Mouse (Mus musculus) small intestine, adult 2 months (tissue): ENCODE data around the gene Helb. TPM values are rescaled to one million over a fixed set of nuclear protein-coding genes. Genes with fewer than 3 reads are reported as not detected.

Source experiments
- H3K27ac ChIP-seq: fragments of 200-500 bp; 2 replicates; pipeline ENCODE4 v1.5.1; 2012; ENCODE audit warnings: low read depth, low read length, control low read depth, inconsistent platforms; ENCODE audit not compliant: insufficient read depth
- H3K27me3 ChIP-seq: fragments of 200-500 bp; 2 replicates; pipeline ENCODE4 v1.6.1; 2012; ENCODE audit warnings: mild to moderate bottlenecking, moderate library complexity, low read length, inconsistent platforms; ENCODE audit not compliant: control insufficient read depth, insufficient read depth
- H3K36me3 ChIP-seq: fragments of 200-500 bp; 2 replicates; pipeline ENCODE4 v1.6.1; 2012; ENCODE audit warnings: mild to moderate bottlenecking, low read length, control low read depth, inconsistent platforms; ENCODE audit not compliant: control insufficient read depth, insufficient read depth
- H3K4me1 ChIP-seq: fragments of 200-500 bp; 2 replicates; pipeline ENCODE4 v1.6.1; 2012; ENCODE audit warnings: low read length, inconsistent platforms, mixed read lengths; ENCODE audit not compliant: control insufficient read depth, insufficient read depth, insufficient read length
- H3K4me3 ChIP-seq: fragments of 200-500 bp; 2 replicates; pipeline ENCODE4 v1.5.1; 2012; ENCODE audit warnings: low read depth, mild to moderate bottlenecking, control low read depth, inconsistent platforms, low read length, moderate library complexity
- CTCF ChIP-seq: fragments of 200-500 bp; IDR thresholded peaks from 2 replicates; pipeline ENCODE4 v1.5.1; 2012; ENCODE audit warnings: low read depth, mild to moderate bottlenecking, control low read depth, inconsistent platforms, low read length, moderate library complexity, mixed read lengths; ENCODE audit not compliant: insufficient replicate concordance, insufficient read length; ENCODE audit errors: extremely low read depth
- POLR2A ChIP-seq: fragments of 200-500 bp; IDR thresholded peaks from 2 replicates; pipeline ENCODE4 v1.6.1; 2012; ENCODE audit warnings: low read depth, mild to moderate bottlenecking, control low read depth, inconsistent platforms, low read length, moderate library complexity
- WGBS: fragments of 180-500 bp; shearing (Covaris S2); methylation state at CpG from one replicate; pipeline ENCODE4 v1.1.7; 2018; 5-methylcytosine and 5-hydroxymethylcytosine counted together
- polyA plus RNA-seq: library from polyadenylated mRNA; depleted of rRNA; stranded (reverse); fragments of >200 nt; gene quantifications from 2 replicates; pipeline ENCODE4 v1.2.3, GENCODE M21; 2012

Gene Helb
- polyA plus RNA-seq, 1 experiment = 4.4 TPM

DNA sequence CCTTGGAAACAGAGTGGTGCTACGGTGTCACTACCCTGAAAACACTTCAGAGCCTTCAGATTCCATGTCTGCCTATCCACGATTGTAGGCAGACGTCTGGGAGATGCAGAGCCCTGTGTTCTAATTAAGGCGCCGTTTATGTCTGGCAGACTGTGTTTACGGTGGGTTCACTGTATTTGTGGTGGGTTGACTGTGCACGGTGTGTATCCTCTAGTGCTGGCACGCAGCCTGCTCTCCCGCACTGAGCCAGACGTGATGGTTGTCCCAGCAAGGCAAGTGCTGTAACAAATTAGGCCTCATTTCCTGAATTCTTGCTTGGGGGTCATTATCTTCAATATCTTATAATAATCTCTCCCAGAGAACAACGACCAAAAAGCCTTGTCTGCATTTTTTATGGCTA, 20.9 kb upstream of the Helb start:
- H3K27me3 ChIP-seq = no peaks in the 10 kb centered on the region
- 61% methylated on average over 11 of the region's 11 CpGs for WGBS
- H3K4me1 ChIP-seq = no peaks in the 10 kb centered on the region; the same call in 1 of the 2 replicates
- TF ChIP-seq POLR2A (no peak), CTCF (no peak)
- H3K4me3 ChIP-seq = no peak overlapping the region
- no peaks in the 10 kb centered on the region for H3K36me3 ChIP-seq
- H3K27ac ChIP-seq = no peak overlapping the region

DNA sequence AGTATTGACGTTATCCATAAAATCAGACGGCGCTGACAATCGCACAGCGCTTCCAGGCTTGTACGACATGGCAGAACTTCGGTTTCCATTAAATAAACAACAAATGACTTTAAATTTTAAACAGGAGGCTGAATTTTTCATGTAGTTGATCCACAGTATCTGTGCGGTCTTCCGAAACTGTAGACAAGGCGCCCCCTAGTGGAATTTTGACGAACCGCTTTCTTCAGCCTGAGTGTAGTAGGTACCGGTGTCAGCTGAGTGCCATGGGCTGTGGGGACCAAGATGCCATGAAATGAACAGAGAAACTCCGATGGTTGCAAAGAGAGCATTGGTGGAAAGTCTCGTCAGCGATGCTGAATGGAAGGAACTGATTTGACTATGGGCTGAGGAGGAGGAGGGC, 17.8 kb upstream of the Helb start:
- H3K36me3 ChIP-seq = no peaks in the 10 kb centered on the region
- H3K4me3 ChIP-seq = no peak overlapping the region
- no peaks in the 10 kb centered on the region for H3K4me1 ChIP-seq
- TF ChIP-seq CTCF = peak; percentile 56; the same call in 1 of the 2 replicates
- no peak for TF ChIP-seq POLR2A
- 70% methylated on average over 16 of the region's 16 CpGs for WGBS
- H3K27me3 ChIP-seq = no peaks in the 10 kb centered on the region
- H3K27ac ChIP-seq = no peak overlapping the region

DNA sequence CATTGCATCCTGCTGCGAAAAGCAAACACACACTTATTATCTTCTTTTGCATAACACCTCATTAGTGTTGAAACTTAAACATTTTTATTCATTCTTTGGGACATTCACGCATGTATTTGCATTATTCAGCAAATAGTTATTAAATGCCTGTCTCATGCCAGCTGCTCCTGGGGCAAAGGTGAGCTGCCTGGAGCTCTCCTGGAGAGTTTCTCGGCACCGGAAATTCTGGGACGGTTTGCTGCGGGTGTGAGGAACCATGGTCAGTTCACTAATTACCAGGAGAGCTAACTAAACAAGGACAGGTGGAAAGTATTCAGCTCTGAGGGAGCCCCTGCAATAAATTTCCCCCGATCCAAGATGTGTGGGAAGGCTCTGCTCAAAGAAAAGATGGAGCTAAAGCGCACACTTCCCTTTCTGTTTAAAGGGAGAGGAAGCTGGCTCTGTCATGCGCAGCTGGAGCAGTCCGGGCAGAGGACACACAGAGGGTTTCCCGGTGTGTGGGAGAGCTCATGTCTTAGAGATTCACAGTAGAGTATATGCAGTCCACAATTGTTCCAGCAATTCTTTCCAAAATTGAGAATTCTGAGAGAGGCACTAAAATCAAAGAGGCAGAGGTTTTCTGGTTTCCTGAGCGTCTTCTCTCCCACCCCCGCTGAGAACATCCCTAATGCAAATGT, 16.0 kb upstream of the Helb start:
- no peaks in the 10 kb centered on the region for H3K4me1 ChIP-seq
- no peaks in the 10 kb centered on the region for H3K27me3 ChIP-seq
- WGBS = 25% methylated on average over 13 of the region's 13 CpGs
- no peaks in the 10 kb centered on the region for H3K36me3 ChIP-seq
- H3K4me3 ChIP-seq = no peak overlapping the region
- TF ChIP-seq CTCF (no peak), POLR2A (no peak)
- no peak overlapping the region for H3K27ac ChIP-seq

DNA sequence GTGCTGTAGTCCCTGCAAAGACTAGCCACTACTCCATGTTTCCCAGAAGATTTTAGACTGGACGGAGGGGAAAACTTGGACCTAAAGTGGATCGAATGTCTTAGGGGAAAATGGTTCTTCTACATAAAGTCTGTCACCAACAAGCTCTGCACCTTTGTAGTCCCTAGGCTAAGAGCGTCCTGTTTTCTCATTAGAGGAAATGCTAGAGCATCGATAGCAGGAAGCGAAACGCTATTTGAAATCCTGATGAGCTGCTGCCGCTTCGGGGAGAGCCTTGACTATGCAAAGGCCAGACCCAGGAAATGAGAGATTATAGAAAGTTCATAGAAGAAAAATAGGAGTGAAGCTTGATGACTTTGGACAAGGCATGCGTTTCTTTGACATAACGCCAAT, 12.7 kb upstream of the Helb start:
- H3K27ac ChIP-seq = no peak overlapping the region
- H3K27me3 ChIP-seq = no peaks in the 10 kb centered on the region
- H3K4me1 ChIP-seq = no peaks in the 10 kb centered on the region
- no peak for TF ChIP-seq POLR2A
- TF ChIP-seq CTCF = no peak
- WGBS = 67% methylated on average over 10 of the region's 10 CpGs
- no peaks in the 10 kb centered on the region for H3K36me3 ChIP-seq
- H3K4me3 ChIP-seq = no peak overlapping the region

DNA sequence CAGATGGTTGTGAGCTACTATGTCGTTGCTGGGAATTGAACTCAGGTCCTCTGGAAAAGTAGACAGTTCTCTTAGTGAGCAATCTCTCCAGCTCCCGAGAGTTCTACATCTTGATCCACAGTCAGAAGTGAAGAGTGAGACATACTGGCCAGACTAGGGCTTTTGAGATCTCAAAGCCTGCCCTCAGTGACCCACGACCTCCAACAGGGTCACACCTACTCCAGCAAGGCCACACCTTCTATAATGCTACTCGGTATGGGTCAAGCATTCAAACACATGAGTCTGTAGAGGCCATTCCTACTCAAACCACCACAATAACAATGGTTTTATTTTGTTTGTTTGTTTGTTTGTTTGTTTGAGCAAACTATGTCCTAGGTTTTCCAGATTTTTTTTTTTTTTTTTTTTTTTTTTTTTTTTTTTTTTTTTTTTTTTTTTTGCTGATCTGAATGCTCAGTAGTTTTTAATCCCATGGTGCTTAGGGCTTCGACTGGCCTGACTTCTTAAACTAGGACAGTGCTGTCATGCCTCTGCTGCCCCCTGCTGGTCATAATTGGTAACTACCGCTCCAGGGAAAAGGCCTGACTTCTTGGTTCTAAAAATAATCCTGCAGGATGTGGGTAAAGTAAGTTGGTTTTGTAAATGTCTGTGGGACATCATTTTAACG, 12.1 kb upstream of the Helb start:
- Histone ChIP-seq H3K27me3 (no peaks in the 10 kb centered on the region), H3K4me1 (no peaks in the 10 kb centered on the region), H3K27ac (no peak overlapping the region), H3K36me3 (no peaks in the 10 kb centered on the region), H3K4me3 (no peak overlapping the region)
- TF ChIP-seq POLR2A = no peak
- TF ChIP-seq CTCF = peak; percentile 80; the same call in 1 of the 2 replicates
- WGBS = 47% methylated on average over 7 of the region's 7 CpGs

DNA sequence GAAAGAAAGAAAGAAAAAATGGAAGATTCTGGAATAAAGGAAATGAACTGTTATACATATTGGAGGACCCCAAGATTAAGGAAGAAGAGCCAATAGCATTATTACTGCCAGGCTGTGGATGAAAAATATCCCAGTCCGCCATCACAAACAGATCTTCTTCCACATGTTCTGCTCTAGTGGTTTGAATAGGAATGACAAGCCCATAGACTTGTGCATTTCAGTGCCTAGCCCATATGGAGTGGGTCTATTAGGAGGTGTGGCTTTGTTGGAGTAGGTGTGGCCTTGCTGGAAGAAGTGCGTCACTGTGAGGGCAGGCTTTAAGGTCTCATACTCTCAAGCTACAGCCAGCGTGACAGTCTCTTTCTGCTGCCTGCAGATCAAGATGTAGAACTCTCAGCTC, 10.9 kb upstream of the Helb start:
- Histone ChIP-seq H3K4me3 (no peak overlapping the region), H3K36me3 (no peaks in the 10 kb centered on the region), H3K27me3 (no peaks in the 10 kb centered on the region), H3K27ac (no peak overlapping the region), H3K4me1 (no peaks in the 10 kb centered on the region)
- 91% methylated on average over 3 of the region's 3 CpGs for WGBS
- no peak for TF ChIP-seq POLR2A
- no peak for TF ChIP-seq CTCF

DNA sequence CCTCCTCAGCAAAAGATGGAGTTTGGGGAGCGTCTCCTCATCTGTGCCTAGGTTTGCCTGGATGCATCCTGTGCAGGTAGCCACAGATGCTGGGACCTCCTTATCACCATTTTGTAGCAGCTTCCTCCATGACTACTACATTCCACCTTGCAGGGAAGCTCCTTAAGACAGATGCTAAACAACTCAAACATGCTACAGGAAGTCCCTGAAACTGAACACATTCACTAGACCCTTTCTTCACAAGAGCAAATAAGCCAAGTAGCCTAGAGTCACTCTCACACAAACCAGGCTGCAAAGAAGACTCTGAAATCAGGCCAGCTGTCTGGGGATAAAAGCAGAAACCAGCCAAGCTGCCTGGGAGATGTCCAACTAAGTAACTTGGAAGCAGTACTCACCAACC, 2.5 kb upstream of the Helb start:
- no peaks in the 10 kb centered on the region; the same call in 1 of the 2 replicates for H3K4me1 ChIP-seq
- H3K4me3 ChIP-seq = no peak overlapping the region
- no peak overlapping the region for H3K27ac ChIP-seq
- 92% methylated on average over 1 of the region's 1 CpGs for WGBS
- TF ChIP-seq CTCF (no peak), POLR2A (no peak)
- H3K36me3 ChIP-seq = 0 out of 2 replicates have a peak, but pooled peaks cover 1% of the 10 kb centered on the region
- H3K27me3 ChIP-seq = no peaks in the 10 kb centered on the region

DNA sequence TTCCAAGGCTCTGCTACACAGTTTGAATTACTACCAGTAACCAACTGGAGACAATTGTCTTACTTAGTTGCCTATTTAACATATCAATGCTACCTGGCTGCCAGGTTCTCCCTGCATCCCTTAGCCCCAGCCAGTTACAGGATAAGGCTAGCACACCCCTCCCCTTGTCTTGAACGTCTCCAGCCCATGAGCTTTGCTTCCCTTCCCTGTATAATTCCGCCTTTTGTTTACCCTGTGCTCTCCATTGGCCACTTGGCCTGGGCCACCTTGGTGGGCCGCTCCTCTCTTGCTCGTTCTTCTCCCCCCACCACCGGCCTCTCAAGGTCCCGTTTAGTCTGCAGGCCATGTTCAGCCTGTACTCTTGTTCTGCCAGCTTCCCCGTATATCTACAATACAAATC, 1.7 kb upstream of the Helb start:
- Histone ChIP-seq H3K27ac (no peak overlapping the region), H3K4me1 (no peaks in the 10 kb centered on the region; the same call in 1 of the 2 replicates), H3K36me3 (peaks cover 1% of the 10 kb centered on the region; the same call in 1 of the 2 replicates), H3K4me3 (no peak overlapping the region), H3K27me3 (no peaks in the 10 kb centered on the region)
- 74% methylated on average over 7 of the region's 7 CpGs for WGBS
- no peak for TF ChIP-seq CTCF
- TF ChIP-seq POLR2A = no peak
